Mouse (Mus musculus) urinary bladder, adult 2 months (tissue): Measurements from ENCODE around the gene Kcnma1. TPM values are rescaled to one million over a fixed set of nuclear protein-coding genes. Genes with fewer than 3 reads are reported as not detected.

Experiments
- DNase-seq: peaks from one replicate; pipeline ENCODE4 v3.0.0; 2022; ENCODE audit warnings: low spot score
- polyA plus RNA-seq: library from polyadenylated mRNA; depleted of rRNA; stranded (reverse); fragments of >200 nt; gene quantifications from 2 replicates; pipeline ENCODE4 v1.2.3, GENCODE M21; 2012

The Kcnma1 gene
- polyA plus RNA-seq, 1 experiment = 22.2 TPM

GRCm38 (mm10) chr14:23451681-23452080 lies 562.6 kb downstream of the Kcnma1 start:
- DNase-seq = no peak

- no peak for DNase-seq
Observed at GRCm38 (mm10) chr14:23437467-23437866, 576.8 kb downstream of the Kcnma1 start.

GRCm38 (mm10) chr14:23435861-23436260 lies 578.4 kb downstream of the Kcnma1 start:
- no peak for DNase-seq

- DNase-seq = no peak
Observed at GRCm38 (mm10) chr14:23430006-23430405, 584.3 kb downstream of the Kcnma1 start.

GRCm38 (mm10) chr14:23429043-23429442 lies 585.2 kb downstream of the Kcnma1 start:
- DNase-seq = no peak

- no peak for DNase-seq
Observed at GRCm38 (mm10) chr14:23422481-23423040, 591.7 kb downstream of the Kcnma1 start.

- DNase-seq = no peak
Observed at GRCm38 (mm10) chr14:23418955-23419354, 595.3 kb downstream of the Kcnma1 start.

- no peak for DNase-seq
Observed at GRCm38 (mm10) chr14:23407051-23407450, 607.2 kb downstream of the Kcnma1 start.

GRCm38 (mm10) chr14:23400777-23401469 lies 613.4 kb downstream of the Kcnma1 start:
- no peak for DNase-seq

GRCm38 (mm10) chr14:23397642-23398041 lies 616.6 kb downstream of the Kcnma1 start:
- DNase-seq = no peak

- no peak for DNase-seq
Observed at GRCm38 (mm10) chr14:23391566-23391965, 622.7 kb downstream of the Kcnma1 start.

- no peak for DNase-seq
Observed at GRCm38 (mm10) chr14:23390768-23391167, 623.5 kb downstream of the Kcnma1 start.

GRCm38 (mm10) chr14:23390161-23390560 lies 624.1 kb downstream of the Kcnma1 start:
- no peak for DNase-seq

GRCm38 (mm10) chr14:23386786-23387185 lies 627.5 kb downstream of the Kcnma1 start:
- no peak for DNase-seq

- DNase-seq = no peak
Observed at GRCm38 (mm10) chr14:23385776-23386608, 628.3 kb downstream of the Kcnma1 start.

- DNase-seq = no peak
Observed at GRCm38 (mm10) chr14:23378351-23379087, 635.8 kb downstream of the Kcnma1 start.

GRCm38 (mm10) chr14:23372021-23372420 lies 642.3 kb downstream of the Kcnma1 start:
- DNase-seq = no peak

- DNase-seq = no peak
Observed at GRCm38 (mm10) chr14:23360491-23360995, 653.7 kb downstream of the Kcnma1 start.

GRCm38 (mm10) chr14:23358776-23359175 lies 655.5 kb downstream of the Kcnma1 start:
- no peak for DNase-seq

- DNase-seq = no peak
Observed at GRCm38 (mm10) chr14:23357529-23358278, 656.6 kb downstream of the Kcnma1 start.

GRCm38 (mm10) chr14:23326786-23327185 lies 687.5 kb downstream of the Kcnma1 start:
- DNase-seq = no peak
